8 mouse cellular contexts compared by ENCODE assay signal in genomic region chr11:33148338-33149087, GRCm38 (mm10). TPM values are rescaled to one million over a fixed set of nuclear protein-coding genes. Genes with fewer than 3 reads are reported as not detected.
DNase-seq lines count a peak whose midpoint lies in the region; ATAC-seq and TF ChIP-seq lines count a peak whose summit lies in the region.

No protein-coding gene starts in this region.

- peaks cover 27% of the 10 kb centered on the region for H3K4me1 ChIP-seq in forebrain, embryonic 16.5 days (replicated peaks; ENCODE audit: control insufficient read depth, insufficient read depth, low read length)
- H3K4me1 ChIP-seq in lung, adult 2 months (ENCODE audit: control insufficient read depth, insufficient read depth, low read length): peaks cover 4% of the 10 kb centered on the region

- no peaks in the 10 kb centered on the region for H3K9me3 ChIP-seq in forebrain, embryonic 16.5 days (ENCODE audit: control insufficient read depth, low read length)

- peak; percentile 86 for TF ChIP-seq CTCF in lung, adult 2 months (IDR thresholded peaks at IDR 0.05; ENCODE audit: insufficient read depth, low read length)

- H3K27ac ChIP-seq in forebrain, embryonic 16.5 days (ENCODE audit: low read length): peak overlapping the region; percentile 73

- peak overlapping the region; percentile 91 for H3K4me2 ChIP-seq in forebrain, embryonic 16.5 days (ENCODE audit: low read length)

- intact Hi-C loops in heart, postnatal 36 days (cut with DNase I): loop anchor here (2.0 to 5.0 kb wide), 7 partner anchors 51 to 434 kb away; no protein-coding TSS in a partner anchor

- DNase-seq in Muller cell, postnatal 12 days (ENCODE audit: inconsistent ontology term): peak; percentile 86
- DNase-seq in cerebellum, adult 11-12 months: peak; percentile 66
- DNase-seq in heart, postnatal 36 days: peak; percentile 75 to 80
- peak; percentile 66 to 86 for DNase-seq in layer of hippocampus, adult 18-20 months (ENCODE audit: low spot score in 2 of 2)
- DNase-seq in lung, adult 2 months: peak; percentile 71
- peak; percentile 68 for DNase-seq in ovary, adult 18-20 months (ENCODE audit: low spot score)
- DNase-seq in thymus, postnatal 10 days (ENCODE audit: low spot score in 2 of 2): peak; percentile 33 to 58

- H3K9ac ChIP-seq in forebrain, embryonic 16.5 days (replicated peaks; ENCODE audit: low read depth, low read length): peak overlapping the region; percentile 78

- TF ChIP-seq POLR2A in lung, adult 2 months (IDR thresholded peaks at IDR 0.05; ENCODE audit: borderline replicate concordance, extremely low read depth, low read depth, low read length): no peak

- 8% methylated on average over 23 of the region's 23 CpGs for WGBS in forebrain, embryonic 16.5 days
- WGBS in lung, adult 2 months: 11% methylated on average over 23 of the region's 23 CpGs

- peaks cover 21% of the 10 kb centered on the region for H3K36me3 ChIP-seq in forebrain, embryonic 16.5 days (ENCODE audit: control insufficient read depth, insufficient read depth)

- H3K4me3 ChIP-seq in forebrain, embryonic 16.5 days (replicated peaks; ENCODE audit: low read length): peak overlapping the region; percentile 69
- H3K4me3 ChIP-seq in lung, adult 2 months (replicated peaks; ENCODE audit: extremely low read depth, low read depth, low read length): peak overlapping the region; percentile 23

- peak; percentile 55 for ATAC-seq in forebrain, embryonic 16.5 days

- peaks cover 4% of the 10 kb centered on the region; the same call in 1 of the 2 replicates for H3K27me3 ChIP-seq in forebrain, embryonic 16.5 days (replicated peaks; ENCODE audit: control insufficient read depth, insufficient read depth, low read length)

RNA-seq across cellular contexts. Expression of gene Fgf18, which starts 1.3 kb away (rescaled TPM):
- 3.8 and 4.3 TPM in 2 replicates for polyA plus RNA-seq in forebrain, embryonic 16.5 days (2015; fragmentation: Nextera tagmentation; extraction: Ambion mirVana)
- 1 to 10 TPM; 2.8 to 3.1 TPM for total RNA-seq in heart, postnatal 36 days (2021)
- total RNA-seq in layer of hippocampus, adult 18-20 months (2021): 1 to 10 TPM; 3.4 to 4.0 TPM
- 6.6 and 7.1 TPM in 2 replicates for polyA plus RNA-seq in lung, adult 2 months (2012; rRNA removed)

RNA-seq across cellular contexts. Expression of gene Npm1, which starts 14.5 kb away (rescaled TPM):
- 479 and 511 TPM in 2 replicates for polyA plus RNA-seq in forebrain, embryonic 16.5 days (2015; fragmentation: Nextera tagmentation; extraction: Ambion mirVana)
- 100 to 1,000 TPM; 132 to 163 TPM for total RNA-seq in heart, postnatal 36 days (2021)
- 100 to 1,000 TPM; 176 to 183 TPM for total RNA-seq in layer of hippocampus, adult 18-20 months (2021)
- polyA plus RNA-seq in lung, adult 2 months (2012; rRNA removed): 43.1 and 74.9 TPM in 2 replicates

RNA-seq across cellular contexts. Expression of gene Tlx3, which starts 54.9 kb away (rescaled TPM):
- not detected in 2 replicates for polyA plus RNA-seq in forebrain, embryonic 16.5 days (2015; fragmentation: Nextera tagmentation; extraction: Ambion mirVana)
- total RNA-seq in heart, postnatal 36 days (2021): not detected
- not detected for total RNA-seq in layer of hippocampus, adult 18-20 months (2021)
- polyA plus RNA-seq in lung, adult 2 months (2012; rRNA removed): not detected in 2 replicates

Comparison
In these comparisons a context has a peak if more than half of its experiments do, and no peak if none do; other contexts are left out.
1. Peak in every context shown above with its lines: DNase-seq, ATAC-seq, H3K4me3 ChIP-seq and H3K27ac ChIP-seq.